Mouse (Mus musculus): ENCODE measurements around the gene Edar. TPM values are rescaled to one million over a fixed set of nuclear protein-coding genes. Genes with fewer than 3 reads are reported as not detected.

The Edar gene
- polyA plus RNA-seq, 1 experiment from 2014 or later: 0.35 TPM

DNA sequence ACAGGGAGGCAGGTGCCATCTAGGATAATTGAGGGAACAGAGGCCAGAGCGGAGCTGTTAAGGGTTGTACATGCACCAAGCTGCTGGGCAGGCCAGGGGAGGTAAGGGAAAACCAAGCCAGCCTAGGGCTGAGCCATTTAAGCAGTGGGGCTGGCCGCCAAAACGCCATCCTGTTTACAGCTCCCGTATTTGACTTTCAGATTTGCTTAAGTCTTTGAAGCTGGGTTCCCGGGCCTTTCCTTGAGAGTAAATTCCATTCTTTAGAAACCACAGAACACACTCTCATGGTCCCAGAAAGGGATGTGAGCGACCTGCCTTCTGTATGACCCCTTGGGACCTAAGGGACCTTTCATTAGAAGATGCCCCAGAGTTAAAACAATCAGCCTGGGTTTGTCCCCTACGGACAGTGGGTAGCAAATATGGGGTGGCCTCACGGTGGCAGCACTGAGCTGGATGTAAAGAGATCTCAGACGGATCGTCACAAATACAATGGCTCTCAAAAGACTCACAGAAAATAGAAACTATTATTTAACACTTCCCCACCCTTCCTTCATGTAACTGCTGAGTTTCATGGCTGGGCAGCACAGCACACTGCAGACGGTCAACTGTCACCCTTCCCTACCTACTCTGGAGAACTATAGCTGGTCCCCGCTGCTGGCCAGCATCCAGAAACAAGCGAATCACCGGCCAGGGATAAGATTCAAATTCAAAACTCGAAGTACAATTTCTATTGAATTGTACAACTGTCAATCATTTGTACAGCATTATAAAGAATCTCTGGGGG is 2.0 kb downstream of the Edar start:
- peaks cover 3% of the 10 kb centered on the region; the same call in 1 of the 2 replicates for H3K4me1 ChIP-seq
- H3K36me3 ChIP-seq: no peaks in the 10 kb centered on the region
- peak; percentile 42; the same call in 1 of the 2 replicates for ATAC-seq (ENCODE audit: borderline replicate concordance, extremely low read depth, low FRiP score, low TSS enrichment)
- no peak overlapping the region for H3K9ac ChIP-seq
- WGBS: 30% methylated on average over 15 of the region's 15 CpGs
- peaks cover 7% of the 10 kb centered on the region; the same call in 1 of the 2 replicates for H3K27me3 ChIP-seq
- no peaks in the 10 kb centered on the region for H3K9me3 ChIP-seq
- no peak overlapping the region for H3K4me3 ChIP-seq
- H3K27ac ChIP-seq: no peak overlapping the region
- peak overlapping the region; percentile 21 for H3K4me2 ChIP-seq

DNA sequence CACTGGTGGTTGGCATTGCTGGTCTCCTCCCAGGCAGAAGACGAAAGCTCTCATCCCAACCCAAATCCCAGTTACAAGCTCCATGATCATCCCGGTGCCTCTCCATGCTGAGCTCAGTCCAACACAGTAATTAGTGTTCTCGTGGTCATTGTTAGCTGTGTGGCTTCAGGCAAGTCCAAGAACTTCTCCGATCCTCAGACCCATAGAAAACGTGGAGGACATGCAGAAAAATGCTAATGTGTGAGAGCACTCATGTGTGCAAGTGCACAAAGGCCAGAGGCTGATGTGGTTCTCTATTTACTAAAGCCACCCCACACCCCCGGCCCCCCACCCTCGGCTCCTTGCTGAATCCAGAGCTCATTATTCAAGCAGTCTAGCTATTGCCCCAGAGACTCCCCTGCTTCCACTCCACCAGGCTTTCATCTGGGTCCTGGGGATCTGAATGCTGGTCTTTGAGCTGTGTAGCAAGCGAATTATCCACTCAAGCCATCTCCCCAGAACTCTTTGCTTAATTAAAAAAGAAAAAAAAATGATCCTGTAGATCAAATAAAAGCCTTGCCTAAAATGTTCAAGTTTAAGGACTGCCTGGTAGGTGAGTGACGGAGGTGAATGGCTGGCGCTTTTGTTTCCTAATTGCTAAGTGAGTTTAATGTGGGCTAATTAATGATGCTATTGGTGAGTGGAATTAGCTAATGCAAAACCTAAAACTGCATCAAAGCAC is 2.7 kb downstream of the Edar start:
- WGBS: 70% methylated on average over 10 of the region's 10 CpGs
- Histone ChIP-seq H3K36me3 (no peaks in the 10 kb centered on the region), H3K27me3 (peaks cover 7% of the 10 kb centered on the region; the same call in 1 of the 2 replicates), H3K4me2 (peak overlapping the region; percentile 21; the same call in 1 of the 2 replicates), H3K27ac (no peak overlapping the region), H3K9ac (no peak overlapping the region), H3K9me3 (no peaks in the 10 kb centered on the region), H3K4me3 (no peak overlapping the region), H3K4me1 (peaks cover 3% of the 10 kb centered on the region; the same call in 1 of the 2 replicates)
- no peak for ATAC-seq (ENCODE audit: borderline replicate concordance, extremely low read depth, low FRiP score, low TSS enrichment)

GRCm38 (mm10) chr10:58663868-58664267 is 11.6 kb downstream of the Edar start:
- Histone ChIP-seq H3K27ac (no peak overlapping the region), H3K9ac (no peak overlapping the region), H3K4me3 (no peak overlapping the region), H3K4me2 (no peak overlapping the region), H3K4me1 (peaks cover 9% of the 10 kb centered on the region; the same call in 1 of the 2 replicates), H3K36me3 (no peaks in the 10 kb centered on the region), H3K27me3 (no peaks in the 10 kb centered on the region), H3K9me3 (no peaks in the 10 kb centered on the region)
- peak; percentile 10; the same call in 1 of the 2 replicates for ATAC-seq (ENCODE audit: borderline replicate concordance, extremely low read depth, low FRiP score, low TSS enrichment)
- 77% methylated on average over 5 of the region's 5 CpGs for WGBS

GRCm38 (mm10) chr10:58663417-58663816 is 12.0 kb downstream of the Edar start:
- Histone ChIP-seq H3K27ac (no peak overlapping the region), H3K9me3 (no peaks in the 10 kb centered on the region), H3K36me3 (no peaks in the 10 kb centered on the region), H3K27me3 (no peaks in the 10 kb centered on the region), H3K4me1 (peaks cover 9% of the 10 kb centered on the region; the same call in 1 of the 2 replicates), H3K9ac (no peak overlapping the region), H3K4me2 (no peak overlapping the region), H3K4me3 (no peak overlapping the region)
- 47% methylated on average over 6 of the region's 6 CpGs for WGBS
- peak; percentile 66 for ATAC-seq (ENCODE audit: borderline replicate concordance, extremely low read depth, low FRiP score, low TSS enrichment)

DNA sequence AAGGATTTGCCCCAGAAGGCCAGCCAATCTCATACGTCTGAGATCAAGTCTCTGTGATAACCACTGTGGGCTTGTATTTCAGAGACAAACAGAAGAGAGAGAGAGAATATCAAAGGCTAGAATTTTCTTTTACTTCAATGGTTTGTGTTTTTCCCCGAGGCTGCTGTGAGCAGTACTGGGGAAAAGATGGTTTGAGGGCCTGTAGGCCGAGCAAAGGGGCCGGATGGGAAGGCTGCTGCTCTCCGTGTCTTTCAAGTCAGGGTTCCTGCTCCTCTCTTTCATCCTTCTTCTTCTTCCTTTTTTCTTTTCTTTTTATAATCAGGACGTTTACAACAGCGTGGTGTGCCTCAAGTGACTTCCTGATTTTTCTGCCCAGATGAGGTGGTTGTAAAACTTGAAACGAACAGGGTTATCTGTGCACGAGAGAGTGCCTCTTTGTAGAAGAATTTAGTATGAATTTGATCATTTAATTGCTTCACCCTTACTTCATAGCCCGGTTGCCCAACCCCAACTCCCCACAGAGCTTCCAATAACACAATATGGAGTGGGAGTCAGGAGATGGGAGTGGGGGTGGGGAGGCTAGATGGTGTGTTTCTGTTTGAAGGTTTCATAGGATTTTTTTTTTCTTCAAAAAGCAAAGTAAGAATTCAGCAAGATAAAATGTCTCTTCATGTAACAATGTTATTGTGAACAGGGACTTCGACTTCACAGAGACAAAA is 16.0 kb downstream of the Edar start:
- WGBS: 52% methylated on average over 11 of the region's 11 CpGs
- H3K27me3 ChIP-seq: no peaks in the 10 kb centered on the region

GRCm38 (mm10) chr10:58657731-58658130 is 17.7 kb downstream of the Edar start:
- H3K36me3 ChIP-seq: no peaks in the 10 kb centered on the region
- no peaks in the 10 kb centered on the region for H3K9me3 ChIP-seq
- no peak overlapping the region for H3K9ac ChIP-seq
- no peak for ATAC-seq (ENCODE audit: borderline replicate concordance, extremely low read depth, low FRiP score, low TSS enrichment)
- WGBS: 19% methylated on average over 2 of the region's 2 CpGs
- H3K27ac ChIP-seq: no peak overlapping the region
- no peaks in the 10 kb centered on the region for H3K27me3 ChIP-seq
- peaks cover 8% of the 10 kb centered on the region for H3K4me1 ChIP-seq
- H3K4me2 ChIP-seq: no peak overlapping the region
- H3K4me3 ChIP-seq: no peak overlapping the region

More for the DNA sequence above, 16.0 kb downstream of the Edar start:
- Histone ChIP-seq H3K36me3 (no peaks in the 10 kb centered on the region), H3K9ac (no peak overlapping the region), H3K27ac (no peak overlapping the region), H3K4me1 (peaks cover 13% of the 10 kb centered on the region; the same call in 1 of the 2 replicates), H3K4me3 (no peak overlapping the region), H3K9me3 (no peaks in the 10 kb centered on the region), H3K4me2 (no peak overlapping the region)
- no peak for ATAC-seq (ENCODE audit: borderline replicate concordance, extremely low read depth, low FRiP score, low TSS enrichment)

DNA sequence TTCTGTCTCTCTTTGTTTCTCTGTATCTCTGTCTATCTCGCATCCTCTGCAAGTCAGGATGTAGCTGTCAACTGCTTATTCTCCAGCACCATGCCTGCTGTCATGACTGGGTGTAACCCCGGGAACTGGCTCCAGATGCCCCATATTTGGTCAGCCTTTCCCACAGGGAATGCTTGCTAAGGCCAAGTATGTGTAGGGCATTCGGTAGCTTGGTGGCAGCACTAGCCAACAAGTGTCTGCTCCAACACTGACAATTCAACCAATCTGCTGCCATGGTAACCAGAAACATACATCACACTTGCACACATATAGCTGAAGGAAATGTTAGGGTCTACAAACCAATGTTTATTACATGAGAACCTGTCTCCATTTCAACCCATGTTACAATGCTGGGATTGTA is 21.8 kb downstream of the Edar start:
- Histone ChIP-seq H3K9me3 (no peaks in the 10 kb centered on the region), H3K9ac (no peak overlapping the region), H3K27me3 (no peaks in the 10 kb centered on the region), H3K36me3 (no peaks in the 10 kb centered on the region), H3K27ac (no peak overlapping the region), H3K4me1 (peaks cover 26% of the 10 kb centered on the region), H3K4me3 (no peak overlapping the region), H3K4me2 (no peak overlapping the region)
- no peak for ATAC-seq (ENCODE audit: borderline replicate concordance, extremely low read depth, low FRiP score, low TSS enrichment)
- WGBS: 53% methylated on average over 3 of the region's 3 CpGs

DNA sequence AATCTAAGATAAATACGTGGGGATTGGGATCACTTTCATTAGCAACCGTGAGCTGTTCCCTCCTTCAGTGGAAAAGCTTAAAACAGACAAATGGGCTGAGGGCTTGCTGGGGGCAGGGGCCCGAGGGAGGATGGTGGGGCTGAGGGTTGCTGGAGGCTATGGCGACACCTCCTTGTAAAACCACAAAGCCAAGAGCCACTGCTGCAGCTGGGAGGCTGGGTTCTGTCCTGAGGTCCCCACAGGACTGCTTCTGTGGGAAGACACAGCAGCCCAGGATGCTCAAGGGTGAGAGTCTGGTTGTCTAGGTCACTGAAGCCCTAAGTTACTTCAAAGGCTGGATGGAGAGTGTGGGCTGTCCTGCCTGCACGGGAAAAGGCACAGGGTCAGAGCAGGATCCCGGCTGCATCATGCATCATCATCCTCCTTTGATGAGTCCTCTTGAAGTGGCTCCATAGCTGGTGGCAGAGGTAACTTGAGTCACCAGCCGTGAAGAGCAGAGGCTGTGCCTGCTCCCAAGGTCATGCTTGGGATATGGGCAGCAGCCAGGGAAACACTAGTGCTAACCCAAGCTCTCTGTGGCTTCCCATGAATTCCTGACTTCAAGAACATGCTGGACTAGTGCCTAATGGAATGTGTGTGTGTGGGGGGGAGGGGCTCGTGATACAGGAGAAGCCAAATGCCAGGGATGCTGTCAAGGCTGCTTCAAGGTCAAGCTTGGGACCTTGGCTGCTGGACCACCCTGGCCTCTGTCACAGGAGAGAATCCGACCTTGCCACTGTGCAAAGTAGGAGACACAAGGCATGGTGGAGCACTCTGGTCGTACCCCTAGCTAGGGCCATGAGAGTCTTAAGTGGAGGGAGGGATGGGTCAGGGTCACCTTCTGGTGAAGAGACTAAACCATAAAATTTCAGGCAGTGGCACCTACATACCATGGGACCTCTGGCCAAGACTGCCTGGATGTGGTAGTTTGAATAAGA is 22.7 kb downstream of the Edar start:
- peak overlapping the region; percentile 39 for H3K4me2 ChIP-seq
- WGBS: 21% methylated on average over 10 of the region's 10 CpGs
- no peaks in the 10 kb centered on the region for H3K27me3 ChIP-seq
- H3K9ac ChIP-seq: no peak overlapping the region
- 0 out of 2 replicates have a peak overlapping the region, but pooled peaks have one; percentile 12 for H3K27ac ChIP-seq
- H3K4me1 ChIP-seq: peaks cover 26% of the 10 kb centered on the region
- no peaks in the 10 kb centered on the region for H3K36me3 ChIP-seq
- no peaks in the 10 kb centered on the region for H3K9me3 ChIP-seq
- H3K4me3 ChIP-seq: no peak overlapping the region
- ATAC-seq (ENCODE audit: borderline replicate concordance, extremely low read depth, low FRiP score, low TSS enrichment): peak; percentile 35; the same call in 1 of the 2 replicates

GRCm38 (mm10) chr10:58652045-58652417 is 23.4 kb downstream of the Edar start:
- Histone ChIP-seq H3K9ac (no peak overlapping the region), H3K9me3 (no peaks in the 10 kb centered on the region)
- no peak for ATAC-seq (ENCODE audit: borderline replicate concordance, extremely low read depth, low FRiP score, low TSS enrichment)

DNA sequence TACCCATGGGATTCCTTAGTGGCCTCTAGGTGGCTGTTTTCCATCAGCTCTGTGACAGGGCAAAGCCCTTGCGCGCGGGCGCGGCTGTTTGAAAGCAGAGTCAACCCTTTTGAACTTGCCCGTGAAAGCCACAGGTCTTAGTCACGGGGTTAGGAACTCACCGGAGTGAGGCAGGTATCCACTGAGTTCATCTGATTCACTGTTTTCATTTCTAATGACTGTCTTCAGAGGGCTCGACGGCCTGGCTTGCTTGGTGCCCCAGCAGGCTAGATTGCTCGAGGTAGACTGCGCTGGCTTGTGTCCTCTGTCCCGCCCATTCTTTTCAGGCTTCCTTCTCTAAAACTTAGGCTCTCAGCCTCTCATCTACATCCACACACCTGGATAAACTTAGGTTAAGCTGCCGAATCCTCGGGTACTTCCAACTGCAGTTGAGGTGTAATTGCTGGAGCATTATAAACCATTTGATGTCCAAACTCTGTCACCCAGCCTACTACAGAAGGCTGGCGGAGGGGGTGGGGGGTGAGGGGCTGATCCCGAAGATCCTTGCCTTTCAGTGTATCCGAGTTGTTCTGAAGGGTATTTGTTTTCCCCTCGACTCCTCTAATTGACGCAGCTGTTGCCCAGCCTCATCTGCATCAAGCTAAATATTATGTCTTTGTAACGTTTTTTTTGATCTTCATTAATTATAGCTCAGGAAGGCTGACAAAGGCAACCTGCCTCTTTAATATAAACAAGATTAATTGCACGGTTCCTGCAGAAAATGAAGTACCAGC is 24.0 kb downstream of the Edar start:
- Histone ChIP-seq H3K27me3 (no peaks in the 10 kb centered on the region), H3K4me1 (peaks cover 22% of the 10 kb centered on the region), H3K4me2 (peak overlapping the region; percentile 39), H3K9ac (no peak overlapping the region), H3K36me3 (no peaks in the 10 kb centered on the region), H3K27ac (no peak overlapping the region), H3K9me3 (no peaks in the 10 kb centered on the region), H3K4me3 (no peak overlapping the region)
- ATAC-seq (ENCODE audit: borderline replicate concordance, extremely low read depth, low FRiP score, low TSS enrichment): no peak
- 9% methylated on average over 22 of the region's 22 CpGs for WGBS

More at GRCm38 (mm10) chr10:58652045-58652417, 23.4 kb downstream of the Edar start:
- 0 out of 2 replicates have a peak overlapping the region, but pooled peaks have one; percentile 12 for H3K27ac ChIP-seq
- H3K4me3 ChIP-seq: no peak overlapping the region
- peaks cover 23% of the 10 kb centered on the region for H3K4me1 ChIP-seq
- WGBS: 3% methylated on average over 9 of the region's 9 CpGs
- no peaks in the 10 kb centered on the region for H3K36me3 ChIP-seq
- H3K4me2 ChIP-seq: peak overlapping the region; percentile 39
- H3K27me3 ChIP-seq: no peaks in the 10 kb centered on the region

Measured in lung, embryonic 15.5 days (tissue).